Mouse (Mus musculus): ENCODE data around the gene Cald1. TPM values are rescaled to one million over a fixed set of nuclear protein-coding genes. Genes with fewer than 3 reads are reported as not detected.

The Cald1 gene
- polyA plus RNA-seq, 1 experiment from 2014 or later: 336 TPM

Other genes with a start within 250 kb of the Cald1 start
- 3.3 and 4.8 TPM in 2 replicates for gene Akr1b8, start 244.4 kb upstream of the Cald1 start, polyA plus RNA-seq (2015; fragmentation: Nextera tagmentation; extraction: Ambion mirVana)
- 13.9 and 16.0 TPM in 2 replicates for gene Akr1b10, start 214.3 kb upstream of the Cald1 start, polyA plus RNA-seq (2015; fragmentation: Nextera tagmentation; extraction: Ambion mirVana)
- gene Akr1b7, start 186.2 kb upstream of the Cald1 start, polyA plus RNA-seq (2015; fragmentation: Nextera tagmentation; extraction: Ambion mirVana): 0.70 and 39.6 TPM in 2 replicates
- gene Bpgm, start 122.3 kb upstream of the Cald1 start, polyA plus RNA-seq (2015; fragmentation: Nextera tagmentation; extraction: Ambion mirVana): 49.3 and 54.4 TPM in 2 replicates
- 3.0 and 3.4 TPM in 2 replicates for gene Agbl3, start 181.9 kb downstream of the Cald1 start, polyA plus RNA-seq (2015; fragmentation: Nextera tagmentation; extraction: Ambion mirVana)

Measured in intestine, embryonic 16.5 days (tissue).